Mouse (Mus musculus): ENCODE measurements around the gene Dpf2.

DNA sequence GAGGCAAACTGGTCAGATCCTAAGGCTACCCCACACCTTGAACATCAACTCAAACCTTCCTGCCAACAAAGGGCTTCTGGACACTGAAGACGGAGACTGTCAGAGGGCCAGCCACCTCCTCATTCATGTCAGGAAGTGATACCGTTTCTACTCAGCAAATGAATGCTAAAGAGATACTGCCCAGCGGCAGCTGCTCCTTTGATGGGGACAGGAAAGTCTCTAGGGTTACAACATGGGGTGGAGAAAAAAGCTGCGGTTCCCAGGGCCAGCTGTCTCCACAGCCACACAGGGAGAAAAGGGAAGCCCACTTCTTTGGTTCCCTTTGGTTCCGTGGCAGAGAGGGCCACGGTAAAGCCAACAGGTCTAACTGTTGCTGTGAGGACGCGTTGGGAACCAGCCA lies 31.3 kb upstream of the Dpf2 start:
- TF ChIP-seq CTCF (IDR thresholded peaks at IDR 0.05; ENCODE audit: low read depth, low read length): no peak
- no peak for TF ChIP-seq GATA2 (IDR thresholded peaks at IDR 0.05; ENCODE audit: borderline replicate concordance, low read depth, low read length)

Data from G1E (cell line).